Mouse (Mus musculus) bone marrow, adult 2 months (tissue): ENCODE data around the gene Nav3.

Experiments used
- CTCF ChIP-seq: fragments of 200-500 bp; IDR thresholded peaks from 2 replicates; pipeline ENCODE4 v1.5.1; 2011; ENCODE audit warnings: low read length, control low read depth; ENCODE audit not compliant: control insufficient read depth, insufficient read depth
- POLR2A ChIP-seq: fragments of 200-500 bp; IDR thresholded peaks from 2 replicates; pipeline ENCODE4 v1.6.1; 2011; ENCODE audit warnings: low read depth, mild to moderate bottlenecking, control low read depth, low read length, borderline replicate concordance; ENCODE audit not compliant: control insufficient read depth

DNA sequence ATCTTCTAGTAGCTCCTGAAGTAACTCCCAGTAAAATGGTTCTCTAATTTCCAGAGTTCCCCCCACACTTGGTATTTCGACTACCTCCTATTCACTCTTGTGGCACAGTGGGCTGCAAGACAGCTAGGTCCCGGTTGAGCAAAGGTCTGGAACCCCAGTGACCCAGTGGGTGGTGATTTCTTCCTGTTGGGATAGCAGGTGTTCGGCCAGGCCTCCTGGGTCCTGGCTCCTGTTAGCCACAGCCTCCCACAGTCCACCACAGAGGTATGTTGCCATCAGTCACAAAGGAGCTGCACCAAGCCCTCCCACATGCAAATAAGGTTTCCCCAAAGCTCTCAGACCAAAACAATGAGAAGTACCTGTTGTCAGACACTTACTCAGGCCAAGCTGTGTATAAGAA lies 297.9 kb downstream of the Nav3 start:
- no peak for TF ChIP-seq CTCF
- TF ChIP-seq POLR2A: no peak
